Mouse (Mus musculus) heart, adult 18-20 months (tissue): ENCODE measurements around the gene Cebpe. TPM values are rescaled to one million over a fixed set of nuclear protein-coding genes. Genes with fewer than 3 reads are reported as not detected.

Source experiments
- DNase-seq, 2 experiments: peaks; one replicate each; pipeline ENCODE4 v3.0.0; 2021 to 2022; ENCODE audit warnings: mixed read lengths in 1 of 2
- total RNA-seq, 2 experiments: library from RNA; stranded (reverse); gene quantifications; 2 replicates each; pipeline ENCODE4 v1.2.3; 2021

Gene Cebpe
- total RNA-seq, 2 experiments from 2014 or later: not detected

GRCm38 (mm10) chr14:54676290-54676689, 35.7 kb downstream of the Cebpe start:
- DNase-seq: no peak

GRCm38 (mm10) chr14:54674317-54674716, 37.7 kb downstream of the Cebpe start:
- DNase-seq: no peak

- DNase-seq: peak; percentile 50 to 74
These were observed 42.6 kb downstream of the Cebpe start for GRCm38 (mm10) chr14:54669381-54669780.

- no peak for DNase-seq
These were observed 47.3 kb downstream of the Cebpe start for GRCm38 (mm10) chr14:54664477-54665222.

Other genes with a start within 250 kb of the Cebpe start
- 10 to 100 TPM; 40.0 to 47.8 TPM for gene Lrp10, start 248.0 kb downstream of the Cebpe start, total RNA-seq
- gene Rem2, start 236.1 kb downstream of the Cebpe start, total RNA-seq: not detected
- 10 to 100 TPM; 32.2 to 33.2 TPM for gene Prmt5, start 194.6 kb downstream of the Cebpe start, total RNA-seq
- 1 to 10 TPM; 2.6 to 2.8 TPM for gene Haus4, start 157.6 kb downstream of the Cebpe start, total RNA-seq
- 1 to 10 TPM; 3.7 to 3.9 TPM for gene Ajuba, start 134.6 kb downstream of the Cebpe start, total RNA-seq
- 1 to 10 TPM; 3.0 to 6.1 TPM for gene 4931414P19Rik, start 106.2 kb downstream of the Cebpe start, total RNA-seq
- 100 to 1,000 TPM; 173 to 201 TPM for gene Psmb5, start 94.2 kb downstream of the Cebpe start, total RNA-seq
- gene Psmb11, start 90.7 kb downstream of the Cebpe start, total RNA-seq: not detected
- not detected for gene Gm17606, start 71.2 kb downstream of the Cebpe start, total RNA-seq
- under 1 TPM; 0.12 to 0.59 TPM for gene Cdh24, start 70.8 kb downstream of the Cebpe start, total RNA-seq
- 10 to 100 TPM; 15.4 to 15.5 TPM for gene 1700123O20Rik, start 26.0 kb downstream of the Cebpe start, total RNA-seq
- 10 to 100 TPM; 64.7 to 81.3 TPM for gene Acin1, start 25.2 kb downstream of the Cebpe start, total RNA-seq
- gene Gm29776, start 13.3 kb downstream of the Cebpe start, total RNA-seq: not detected
- gene Slc7a8, start 69.8 kb upstream of the Cebpe start, total RNA-seq: 1 to 10 TPM; 3.1 to 3.3 TPM
- under 1 TPM; 0.36 to 0.57 TPM for gene Rnf212b, start 102.0 kb upstream of the Cebpe start, total RNA-seq
- gene Homez, start 158.8 kb upstream of the Cebpe start, total RNA-seq: 1 to 10 TPM; 4.7 to 5.5 TPM
- gene Ppp1r3e, start 165.4 kb upstream of the Cebpe start, total RNA-seq: 1 to 10 TPM; 3.3 to 3.4 TPM
- 10 to 100 TPM; 42.4 to 44.1 TPM for gene Bcl2l2, start 171.2 kb upstream of the Cebpe start, total RNA-seq
- 1 to 10 TPM; 6.6 to 9.0 TPM for gene Gm20521, start 171.3 kb upstream of the Cebpe start, total RNA-seq
- 10 to 100 TPM; 39.1 to 46.9 TPM for gene Pabpn1, start 180.3 kb upstream of the Cebpe start, total RNA-seq
- gene Slc22a17, start 201.0 kb upstream of the Cebpe start, total RNA-seq: 1 to 10 TPM; 1.9 to 2.5 TPM
- 1 to 10 TPM; 1.7 to 2.0 TPM for gene Efs, start 214.0 kb upstream of the Cebpe start, total RNA-seq
- gene Il25, start 220.5 kb upstream of the Cebpe start, total RNA-seq: not detected
- gene Cmtm5, start 224.1 kb upstream of the Cebpe start, total RNA-seq: under 1 TPM in 1 of 2 experiments, not detected in 1; 0.44 TPM